Mouse (Mus musculus): ENCODE data around the gene Lax1.

DNA sequence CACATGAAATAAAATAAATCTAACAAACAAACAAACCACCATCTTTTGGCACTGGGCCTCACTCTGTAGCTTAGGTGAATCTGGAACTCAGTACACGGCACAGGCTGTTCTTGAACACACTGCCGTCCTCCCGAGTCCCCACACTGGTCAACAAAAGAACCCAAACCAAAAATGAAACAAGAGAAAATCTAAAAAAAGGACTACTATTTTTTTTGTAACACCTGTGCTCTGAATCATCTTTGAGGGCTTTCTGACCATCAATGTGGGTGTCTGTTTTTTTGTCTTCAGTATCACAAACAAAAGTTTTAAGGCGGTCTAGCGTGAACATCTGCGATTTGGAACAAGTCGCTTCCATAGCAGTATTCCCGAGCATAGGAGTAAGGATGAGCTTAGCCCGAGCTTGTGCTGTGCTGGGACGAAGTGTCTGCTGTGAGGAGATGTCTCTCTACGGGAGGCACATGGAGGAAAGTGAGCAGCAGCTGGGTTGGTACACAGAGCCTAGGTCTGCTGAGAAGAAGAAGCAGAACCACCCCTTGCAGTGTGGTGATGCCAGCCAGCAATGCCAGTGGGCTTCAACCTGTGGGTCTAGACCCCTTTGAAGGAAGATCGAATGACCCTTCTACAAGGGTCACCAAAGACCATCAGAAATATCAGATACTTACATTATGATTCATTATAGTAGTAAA lies 8.2 kb upstream of the Lax1 start:
- TF ChIP-seq CTCF (IDR thresholded peaks at IDR 0.05; ENCODE audit: low read depth) (no peak), EP300 (IDR thresholded peaks at IDR 0.05; ENCODE audit: low read depth) (no peak)

Measured in liver, postnatal 0 days (tissue).